Mouse (Mus musculus): ENCODE measurements at regions not wholly inside any gene's neighbourhood (a gene's known extent, or its start where the extent isn't known, plus 50 kb on each side); places are given as distances from the start of the nearest gene placed in this dataset.

- no peak for TF ChIP-seq CTCF (IDR thresholded peaks at IDR 0.05 in 2 of 3, conservative IDR thresholded peaks at IDR 0.05 in 1 of 3; ENCODE audit: control insufficient read depth in 1 of 3, insufficient read depth in 1 of 3, low read depth in 2 of 3, low read length in 3 of 3, poor library complexity in 1 of 3, severe bottlenecking in 1 of 3)
- no peak for TF ChIP-seq POLR2AphosphoS2 (IDR thresholded peaks at IDR 0.05; ENCODE audit: low read length)
- no peak for TF ChIP-seq ZMIZ1 (IDR thresholded peaks at IDR 0.05; ENCODE audit: low read depth, low read length)
- no peak for TF ChIP-seq ELF1 (IDR thresholded peaks at IDR 0.05; ENCODE audit: low read depth, low read length)
- TF ChIP-seq GATA1 (IDR thresholded peaks at IDR 0.05; ENCODE audit: low read depth, low read length), result no peak
- TF ChIP-seq POLR2AphosphoS5 (IDR thresholded peaks at IDR 0.05; ENCODE audit: borderline replicate concordance, low read depth, low read length), result no peak
- no peak for TF ChIP-seq MYC (IDR thresholded peaks at IDR 0.05; ENCODE audit: low read depth, low read length)
- TF ChIP-seq POLR2A (IDR thresholded peaks at IDR 0.05; ENCODE audit: control insufficient read depth in 1 of 2, insufficient read depth in 1 of 2, low read depth in 1 of 2, low read length in 2 of 2, poor library complexity in 1 of 2), result no peak
- no peak for TF ChIP-seq ZNF384 (IDR thresholded peaks at IDR 0.05; ENCODE audit: low read depth, low read length)
Observed at GRCm38 (mm10) chr10:70846281-70847168, 190.8 kb upstream of the Phyhipl start.

All from MEL (cell line).